Mouse (Mus musculus) skeletal muscle tissue, adult 2 months (tissue): ENCODE measurements around the gene Gpr153.
"Not testable (repeated sequence)": the region's sequence is repeated elsewhere in the genome, so short reads cannot be mapped to it uniquely, and the experiment has no call there.

Source experiments
- DNase-seq: peaks from one replicate; pipeline ENCODE4 v3.0.0-alpha.2; 2012; ENCODE audit warnings: low read depth, low spot score

Gpr153 gene

GRCm38 (mm10) chr4:152273621-152274236 is at the start of gene Gpr153:
TSS of gene Gpr153 (plus strand) at chr4:152274232.
- DNase-seq: no peak

GRCm38 (mm10) chr4:152226901-152227486 is 47.0 kb upstream of the Gpr153 start:
- DNase-seq: no peak

GRCm38 (mm10) chr4:152227749-152228527 is 46.1 kb upstream of the Gpr153 start:
- DNase-seq: no peak

- not testable (repeated sequence) for DNase-seq
These were observed 43.7 kb upstream of the Gpr153 start for GRCm38 (mm10) chr4:152230331-152230730.

- DNase-seq: no peak
These were observed 42.7 kb upstream of the Gpr153 start for GRCm38 (mm10) chr4:152231326-152231725.

GRCm38 (mm10) chr4:152232411-152232903 is 41.6 kb upstream of the Gpr153 start:
- no peak for DNase-seq

GRCm38 (mm10) chr4:152239974-152240373 is 34.1 kb upstream of the Gpr153 start:
- DNase-seq: no peak

GRCm38 (mm10) chr4:152243241-152243891 is 30.7 kb upstream of the Gpr153 start:
- DNase-seq: no peak

- DNase-seq: no peak
These were observed 30.1 kb upstream of the Gpr153 start for GRCm38 (mm10) chr4:152243969-152244368.

- DNase-seq: no peak
These were observed 29.2 kb upstream of the Gpr153 start for GRCm38 (mm10) chr4:152244545-152245522.

GRCm38 (mm10) chr4:152246011-152246410 is 28.0 kb upstream of the Gpr153 start:
- peak; percentile 77 for DNase-seq

- no peak for DNase-seq
These were observed 26.8 kb upstream of the Gpr153 start for GRCm38 (mm10) chr4:152247195-152247594.

- no peak for DNase-seq
These were observed 23.4 kb upstream of the Gpr153 start for GRCm38 (mm10) chr4:152250615-152251014.

GRCm38 (mm10) chr4:152253183-152253759 is 20.8 kb upstream of the Gpr153 start:
- DNase-seq: no peak

GRCm38 (mm10) chr4:152257070-152257469 is 17.0 kb upstream of the Gpr153 start:
- DNase-seq: peak; percentile 80

- DNase-seq: no peak
These were observed 13.6 kb upstream of the Gpr153 start for GRCm38 (mm10) chr4:152260451-152260850.

GRCm38 (mm10) chr4:152262187-152262586 is 11.8 kb upstream of the Gpr153 start:
- DNase-seq: peak; percentile 71

- DNase-seq: no peak
These were observed 10.9 kb upstream of the Gpr153 start for GRCm38 (mm10) chr4:152263089-152263488.

- DNase-seq: no peak
These were observed 10.4 kb upstream of the Gpr153 start for GRCm38 (mm10) chr4:152263512-152264176.

GRCm38 (mm10) chr4:152264177-152264530 is 9.9 kb upstream of the Gpr153 start:
- DNase-seq: no peak
